ENCODE assay signal across 1 mouse cellular context in genomic region chr15:10486365-10486839, GRCm38 (mm10).
TF ChIP-seq lines count a peak whose summit lies in the region.

No protein-coding gene starts in this region.

TF ChIP-seq in MEL, 35 proteins besides CTCF, POLR2A, EP300 and RAD21 (continued from another document):
- no peak; the same call in 1 of the 2 replicates for TF ChIP-seq CHD1 (IDR thresholded peaks at IDR 0.05; ENCODE audit: low read depth, low read length)
- TF ChIP-seq ELF1 (IDR thresholded peaks at IDR 0.05; ENCODE audit: low read depth, low read length): no peak
- no peak for TF ChIP-seq E2F4 (IDR thresholded peaks at IDR 0.05; ENCODE audit: borderline replicate concordance, low read depth, low read length)
- no peak for TF ChIP-seq MAZ (IDR thresholded peaks at IDR 0.05; ENCODE audit: low read depth, low read length)
- TF ChIP-seq TAL1 (IDR thresholded peaks at IDR 0.05; ENCODE audit: low read length): no peak
- no peak for TF ChIP-seq ZC3H11A (IDR thresholded peaks at IDR 0.05; ENCODE audit: low read depth, low read length)
- no peak for TF ChIP-seq NRF1 (IDR thresholded peaks at IDR 0.05; ENCODE audit: insufficient read depth, low read depth, low read length, poor library complexity, severe bottlenecking)
- no peak for TF ChIP-seq USF2 (IDR thresholded peaks at IDR 0.05; ENCODE audit: borderline replicate concordance in 1 of 2, insufficient read depth in 1 of 2, low read depth in 1 of 2, low read length in 2 of 2)
- TF ChIP-seq UBTF (IDR thresholded peaks at IDR 0.05; ENCODE audit: borderline replicate concordance, insufficient read depth, low read depth, low read length): no peak
